Mouse (Mus musculus) forebrain, embryonic 11.5 days (tissue): ENCODE measurements around the gene Mrpl46. TPM values are rescaled to one million over a fixed set of nuclear protein-coding genes. Genes with fewer than 3 reads are reported as not detected.

Source experiments
- ATAC-seq: fragments of 200-750 bp; cut with Nextera tagmentation; replicated peaks from 2 replicates; pipeline ENCODE4 v1.8.0; 2017; ENCODE audit warnings: moderate TSS enrichment; ENCODE audit not compliant: low FRiP score
- DNase-seq: peaks from one replicate; pipeline ENCODE4 v3.0.0-alpha.2; 2017; ENCODE audit warnings: low spot score
- H3K27ac ChIP-seq: fragments of 300-500 bp; sonication (generic); 2 replicates; pipeline ENCODE4 v1.5.1; 2014; ENCODE audit warnings: low read depth, low read length
- H3K27me3 ChIP-seq: fragments of 300-500 bp; sonication (generic); 2 replicates; pipeline ENCODE4 v1.6.1; 2014; ENCODE audit warnings: mild to moderate bottlenecking, low read length, mixed read lengths; ENCODE audit not compliant: control insufficient read depth, insufficient read depth
- H3K36me3 ChIP-seq: fragments of 300-500 bp; sonication (generic); 2 replicates; pipeline ENCODE4 v1.6.1; 2014; ENCODE audit warnings: mild to moderate bottlenecking, low read length, moderate library complexity, mixed read lengths; ENCODE audit not compliant: control insufficient read depth, insufficient read depth
- H3K4me1 ChIP-seq: fragments of 300-500 bp; sonication (generic); replicated peaks from 2 replicates; pipeline ENCODE4 v1.6.1; 2014; ENCODE audit warnings: low read length, mixed read lengths; ENCODE audit not compliant: control insufficient read depth, insufficient read depth
- H3K4me2 ChIP-seq: fragments of 300-500 bp; sonication (generic); 2 replicates; pipeline ENCODE4 v1.6.1; 2014; ENCODE audit warnings: low read depth, mild to moderate bottlenecking, low read length, moderate library complexity, mixed read lengths; ENCODE audit not compliant: severe bottlenecking
- H3K4me3 ChIP-seq: fragments of 300-500 bp; sonication (generic); 2 replicates; pipeline ENCODE4 v1.5.1; 2014; ENCODE audit warnings: low read depth, low read length
- H3K9ac ChIP-seq: fragments of 300-500 bp; sonication (generic); 2 replicates; pipeline ENCODE4 v1.6.1; 2014; ENCODE audit warnings: low read length
- H3K9me3 ChIP-seq: fragments of 300-500 bp; sonication (generic); 2 replicates; pipeline ENCODE4 v1.6.1; 2016; ENCODE audit warnings: low read length, mixed read lengths; ENCODE audit not compliant: control insufficient read depth
- WGBS: fragments of 180-500 bp; shearing (Covaris S2); extraction: QIAGEN DNeasy Blood & Tissue Kit; methylation state at CpG from one replicate; pipeline ENCODE4 v1.1.7; 2014; 5-methylcytosine and 5-hydroxymethylcytosine counted together
- polyA plus RNA-seq: library from polyadenylated mRNA; unstranded; fragments of >200 nt; fragmentation: Nextera tagmentation; extraction: Ambion mirVana; gene quantifications from 2 replicates; pipeline ENCODE4 v1.2.1, GENCODE M21; 2014

The Mrpl46 gene
- polyA plus RNA-seq, 1 experiment from 2014 or later, result 70.5 TPM

DNA sequence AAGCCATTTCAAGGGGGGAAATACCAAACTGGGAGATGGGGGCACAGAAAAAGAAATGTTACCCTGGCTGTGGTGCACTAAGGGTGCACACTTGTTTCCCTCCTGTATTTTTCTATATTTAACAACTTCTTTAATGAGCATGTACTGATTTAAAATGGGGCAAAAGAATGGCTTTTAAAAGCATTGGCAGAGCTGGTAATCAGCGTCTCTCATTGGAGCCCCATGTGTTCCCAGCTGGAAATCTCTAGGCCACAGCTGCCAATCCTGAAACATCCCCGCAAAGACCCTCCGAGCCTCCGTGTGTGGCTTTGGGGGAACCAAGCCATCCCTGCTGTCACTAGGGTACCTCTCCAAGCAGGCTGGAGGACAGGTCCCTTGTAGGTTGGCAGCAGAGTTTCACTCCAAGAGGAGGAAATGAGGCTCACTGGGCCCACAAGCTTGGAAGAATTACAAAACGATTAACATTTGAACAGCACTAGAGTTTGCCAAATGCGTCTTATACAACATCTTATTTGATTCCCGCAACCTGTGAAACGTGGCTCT is 28.8 kb downstream of the Mrpl46 start:
- H3K9me3 ChIP-seq, result no peaks in the 10 kb centered on the region
- DNase-seq, result no peak

DNA sequence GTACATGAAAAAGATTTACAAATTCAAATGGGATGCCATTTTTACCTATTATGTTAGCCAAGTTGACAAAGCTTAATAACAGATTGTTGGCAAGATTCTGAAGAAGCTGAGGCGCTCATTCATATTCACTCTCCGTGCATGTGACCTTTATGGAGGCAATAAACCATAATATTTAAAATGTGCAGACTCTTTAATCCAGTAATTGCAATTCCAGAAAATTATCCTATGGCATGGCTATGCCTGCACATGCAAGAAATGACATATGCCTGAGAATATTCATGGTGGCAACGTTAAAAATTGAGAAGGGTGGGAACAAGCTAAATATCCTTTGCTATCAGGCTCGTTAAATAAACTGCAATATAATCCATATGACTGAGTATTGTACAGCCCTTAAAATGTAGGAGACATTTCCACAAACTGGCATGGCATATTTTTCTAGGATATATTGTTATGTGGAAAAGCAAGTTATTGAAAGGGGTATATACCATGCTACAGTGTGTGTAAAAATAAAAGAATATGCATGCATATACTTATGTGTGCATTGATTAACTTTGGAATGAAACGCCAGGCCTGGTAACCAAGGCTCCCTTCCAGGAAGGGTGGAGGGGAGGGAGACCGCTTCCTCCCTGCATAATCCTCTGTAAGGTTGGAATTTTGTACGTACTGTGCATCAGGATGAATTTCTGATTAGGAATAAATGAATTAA is 29.4 kb downstream of the Mrpl46 start:
- no peak overlapping the region for H3K27ac ChIP-seq
- no peaks in the 10 kb centered on the region for H3K36me3 ChIP-seq
- ATAC-seq (no peak), DNase-seq (no peak)
- H3K9me3 ChIP-seq, result no peaks in the 10 kb centered on the region
- no peak overlapping the region for H3K4me3 ChIP-seq
- no peak overlapping the region for H3K9ac ChIP-seq
- no peaks in the 10 kb centered on the region for H3K4me1 ChIP-seq
- H3K27me3 ChIP-seq, result no peaks in the 10 kb centered on the region
- WGBS, result 85% methylated on average over 7 of the region's 7 CpGs
- H3K4me2 ChIP-seq, result no peak overlapping the region

More for the DNA sequence above, 28.8 kb downstream of the Mrpl46 start:
- Histone ChIP-seq H3K4me3 (no peak overlapping the region), H3K27ac (no peak overlapping the region), H3K4me2 (no peak overlapping the region), H3K9ac (no peak overlapping the region), H3K36me3 (no peaks in the 10 kb centered on the region), H3K4me1 (no peaks in the 10 kb centered on the region), H3K27me3 (no peaks in the 10 kb centered on the region)
- ATAC-seq, result no peak
- 57% methylated on average over 8 of the region's 8 CpGs for whole genome bisulfite sequencing

DNA sequence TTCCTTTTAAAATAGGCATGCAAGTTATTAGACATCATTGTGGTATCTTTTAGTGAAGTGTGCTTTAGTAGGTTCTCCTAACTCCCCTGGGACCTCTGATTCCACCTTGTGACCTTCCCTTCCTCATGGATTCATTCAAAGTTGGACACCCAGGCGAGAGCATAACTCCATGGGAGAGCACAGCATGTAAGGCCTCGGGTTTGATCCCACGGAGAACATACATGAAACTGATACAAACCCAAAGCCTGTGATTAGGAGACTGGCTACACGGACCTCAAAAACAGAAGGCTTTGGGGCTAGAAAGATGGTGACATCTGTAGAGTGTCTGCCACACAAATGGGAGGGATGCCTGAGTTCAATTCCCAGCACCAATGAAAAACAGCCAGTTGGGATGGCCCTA is 30.4 kb downstream of the Mrpl46 start:
- H3K4me1 ChIP-seq, result no peaks in the 10 kb centered on the region
- DNase-seq, result no peak
- H3K27me3 ChIP-seq, result no peaks in the 10 kb centered on the region
- no peaks in the 10 kb centered on the region for H3K36me3 ChIP-seq
- no peak overlapping the region for H3K27ac ChIP-seq
- WGBS, result 84% methylated on average over 4 of the region's 4 CpGs
- H3K9ac ChIP-seq, result no peak overlapping the region
- no peaks in the 10 kb centered on the region for H3K9me3 ChIP-seq
- H3K4me2 ChIP-seq, result no peak overlapping the region
- H3K4me3 ChIP-seq, result no peak overlapping the region
- no peak for ATAC-seq

DNA sequence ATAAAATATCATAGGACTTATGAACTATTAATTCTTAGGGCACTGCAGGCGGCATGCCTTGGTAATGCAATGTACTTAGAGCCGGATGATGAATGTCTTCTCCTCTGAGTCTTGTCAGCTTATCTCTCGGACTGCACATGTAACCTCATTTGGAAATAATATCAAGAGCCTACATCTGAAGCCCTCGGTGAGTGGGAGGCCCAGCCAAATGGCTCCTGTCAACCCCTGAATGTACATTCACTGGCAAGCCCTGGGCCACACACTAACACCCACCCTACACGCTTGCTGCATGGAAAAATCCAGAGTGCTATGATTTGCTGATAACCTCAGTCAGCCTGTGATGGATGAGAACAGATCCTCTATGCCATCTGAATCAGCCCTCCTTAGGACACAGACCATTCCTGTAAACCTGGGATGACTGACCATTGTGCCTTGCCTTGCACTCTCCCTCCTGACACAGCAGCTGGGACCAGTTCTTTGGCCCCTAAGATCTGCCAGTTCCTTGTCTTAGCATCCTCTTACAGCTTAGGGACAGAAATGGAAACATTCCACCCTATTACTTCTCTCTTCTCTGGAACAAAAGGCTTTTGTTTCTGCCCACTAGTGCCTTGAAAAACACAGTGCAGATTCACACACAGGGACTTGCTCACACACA is 39.5 kb downstream of the Mrpl46 start:
- no peak overlapping the region for H3K27ac ChIP-seq
- no peak overlapping the region for H3K4me2 ChIP-seq
- no peak overlapping the region for H3K9ac ChIP-seq
- ATAC-seq (no peak), DNase-seq (no peak)
- no peak overlapping the region for H3K4me3 ChIP-seq
- no peaks in the 10 kb centered on the region for H3K9me3 ChIP-seq
- H3K36me3 ChIP-seq, result no peaks in the 10 kb centered on the region
- 84% methylated on average over 5 of the region's 5 CpGs for WGBS
- no peaks in the 10 kb centered on the region for H3K27me3 ChIP-seq
- no peaks in the 10 kb centered on the region for H3K4me1 ChIP-seq

DNA sequence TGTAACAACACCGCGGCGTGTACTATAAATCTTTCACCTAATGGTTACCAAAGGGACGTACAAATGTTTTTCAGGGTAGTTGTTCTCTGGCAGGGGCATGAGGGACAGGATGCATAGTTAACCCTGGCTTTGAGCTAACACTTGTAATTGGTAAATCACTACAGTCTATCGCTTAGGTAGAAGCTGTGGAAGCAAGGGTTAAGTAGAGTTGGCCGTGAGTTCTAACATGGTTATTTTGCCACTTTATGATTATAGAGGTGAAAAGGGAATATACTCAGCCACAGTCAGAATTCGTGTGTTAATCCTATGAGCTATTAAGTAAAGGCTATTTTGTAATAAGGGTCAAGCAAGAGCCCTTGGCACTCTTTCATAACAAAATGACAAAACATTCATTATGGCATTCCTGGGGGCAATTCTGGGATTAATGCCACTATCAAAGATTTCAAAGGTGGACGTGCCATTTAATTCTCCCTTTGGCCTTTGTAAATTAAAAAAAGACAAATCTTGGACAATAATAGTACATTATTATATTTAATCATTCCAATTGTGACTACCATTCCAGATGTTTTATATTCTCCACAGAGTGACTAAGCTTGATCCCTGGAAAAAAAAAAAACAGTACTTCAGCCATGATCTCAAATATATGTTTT is 43.9 kb downstream of the Mrpl46 start:
- DNase-seq, result no peak
- no peak for ATAC-seq
- H3K4me1 ChIP-seq, result no peaks in the 10 kb centered on the region
- H3K9ac ChIP-seq, result no peak overlapping the region
- 86% methylated on average over 8 of the region's 8 CpGs for WGBS
- H3K36me3 ChIP-seq, result no peaks in the 10 kb centered on the region
- H3K9me3 ChIP-seq, result no peaks in the 10 kb centered on the region
- no peak overlapping the region for H3K4me3 ChIP-seq
- H3K27ac ChIP-seq, result no peak overlapping the region
- no peaks in the 10 kb centered on the region for H3K27me3 ChIP-seq
- H3K4me2 ChIP-seq, result no peak overlapping the region

DNA sequence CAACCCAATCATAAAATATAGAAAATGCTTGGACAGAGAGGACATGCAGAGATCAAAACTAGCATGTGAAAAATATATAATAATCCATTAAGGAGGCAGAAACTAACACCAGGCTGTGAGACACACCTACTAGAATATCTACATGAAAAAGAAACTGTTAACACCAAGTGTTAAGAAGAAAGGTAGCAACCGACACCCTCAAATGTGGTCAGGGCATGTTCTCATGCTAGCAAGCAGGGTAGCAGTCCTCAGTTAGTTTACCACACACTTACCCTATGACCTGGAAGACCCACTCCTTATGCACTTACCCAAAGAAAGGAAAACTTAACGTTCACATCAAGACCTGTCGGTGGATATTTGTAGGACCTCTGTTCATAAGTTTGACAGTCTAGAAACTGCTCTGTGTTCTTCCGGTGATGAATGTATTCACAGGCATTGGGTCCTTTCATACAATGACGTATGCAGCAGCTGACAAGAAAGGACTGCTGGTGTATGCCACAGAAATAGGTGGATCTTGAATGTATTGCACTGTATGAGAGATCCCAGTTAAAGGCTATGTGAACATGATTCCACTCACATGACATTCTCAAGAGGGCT is 45.6 kb downstream of the Mrpl46 start, which contains the start of gene Ntrk3:
Gene Ntrk3, minus strand, starts transcription at position 399 of the 597 bp plus-strand sequence.
- Histone ChIP-seq H3K4me3 (no peak within 1 kb of the TSS), H3K27ac (no peak within 1 kb of the TSS), H3K27me3 (no peaks in the 10 kb centered on the region), H3K9me3 (no peaks in the 10 kb centered on the region), H3K36me3 (no peaks in the 10 kb centered on the region), H3K4me1 (no peaks in the 10 kb centered on the region), H3K4me2 (no peak within 1 kb of the TSS), H3K9ac (no peak within 1 kb of the TSS)
- no peak for DNase-seq
- WGBS, result 89% methylated on average over 5 of the region's 5 CpGs
- ATAC-seq, result no peak

DNA sequence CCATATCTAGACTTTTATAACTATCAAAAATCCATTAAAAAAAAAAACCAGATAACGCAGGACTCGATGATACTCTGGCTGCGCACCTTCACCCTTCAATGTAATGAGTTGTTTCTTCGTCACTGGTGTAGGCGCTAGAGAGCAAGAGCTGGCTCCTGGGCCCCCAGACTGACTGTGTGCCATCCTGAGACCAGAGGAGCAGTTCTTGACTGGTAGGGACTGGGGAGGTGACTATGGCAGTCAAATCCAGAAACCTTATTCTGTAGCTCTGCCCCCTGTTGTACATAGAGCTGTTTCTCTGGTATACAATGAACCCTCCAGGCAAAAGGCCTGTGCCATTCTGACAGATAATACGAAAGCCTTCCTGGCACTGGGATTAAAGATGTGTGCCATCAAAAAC is 46.1 kb downstream of the Mrpl46 start:
- Histone ChIP-seq H3K9me3 (no peaks in the 10 kb centered on the region), H3K4me1 (no peaks in the 10 kb centered on the region), H3K36me3 (no peaks in the 10 kb centered on the region), H3K9ac (no peak overlapping the region), H3K27ac (no peak overlapping the region), H3K4me3 (no peak overlapping the region), H3K4me2 (no peak overlapping the region), H3K27me3 (no peaks in the 10 kb centered on the region)
- DNase-seq (no peak), ATAC-seq (no peak)
- WGBS, result 88% methylated on average over 6 of the region's 6 CpGs

DNA sequence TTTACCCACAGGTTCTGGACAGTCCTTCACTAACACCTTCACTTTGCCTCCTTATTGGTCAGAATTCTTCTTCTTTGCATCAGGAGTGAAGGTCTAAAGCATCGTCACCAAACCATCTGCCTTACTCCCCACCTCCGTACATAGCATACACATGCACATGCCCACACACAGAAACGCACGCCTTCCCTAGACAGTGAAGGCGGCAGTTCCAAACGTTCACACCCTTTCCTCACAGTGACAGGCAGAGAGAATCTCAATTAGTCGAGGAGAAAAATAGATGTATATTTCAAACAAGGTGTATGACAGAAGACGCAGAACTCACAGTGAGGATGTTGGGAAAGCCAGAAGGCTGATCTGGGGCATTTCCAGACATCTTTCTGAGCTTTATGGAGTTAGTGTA is 51.9 kb downstream of the Mrpl46 start:
- no peaks in the 10 kb centered on the region for H3K4me1 ChIP-seq
- H3K36me3 ChIP-seq, result no peaks in the 10 kb centered on the region
- no peak overlapping the region for H3K4me3 ChIP-seq
- ATAC-seq (no peak), DNase-seq (no peak)
- H3K9me3 ChIP-seq, result no peaks in the 10 kb centered on the region
- no peak overlapping the region for H3K27ac ChIP-seq
- no peak overlapping the region for H3K9ac ChIP-seq
- H3K4me2 ChIP-seq, result no peak overlapping the region
- WGBS, result 88% methylated on average over 8 of the region's 8 CpGs
- H3K27me3 ChIP-seq, result no peaks in the 10 kb centered on the region
